Mouse (Mus musculus): ENCODE results near the gene Kcnq1.

Gene Kcnq1

GRCm38 (mm10) chr7:143181311-143181710 lies 75.1 kb downstream of the Kcnq1 start:
- no peak for DNase-seq (ENCODE audit: low read depth, low spot score)

GRCm38 (mm10) chr7:143185506-143185905 lies 79.3 kb downstream of the Kcnq1 start:
- no peak for DNase-seq (ENCODE audit: low read depth, low spot score)

- no peak for DNase-seq (ENCODE audit: low read depth, low spot score)
Observed at GRCm38 (mm10) chr7:143186378-143186777, 80.2 kb downstream of the Kcnq1 start.

- no peak for DNase-seq (ENCODE audit: low read depth, low spot score)
Observed at GRCm38 (mm10) chr7:143187181-143187580, 81.0 kb downstream of the Kcnq1 start.

- no peak for DNase-seq (ENCODE audit: low read depth, low spot score)
Observed at GRCm38 (mm10) chr7:143188589-143188988, 82.4 kb downstream of the Kcnq1 start.

- DNase-seq (ENCODE audit: low read depth, low spot score): no peak
Observed at GRCm38 (mm10) chr7:143189965-143190722, 84.0 kb downstream of the Kcnq1 start.

- no peak for DNase-seq (ENCODE audit: low read depth, low spot score)
Observed at GRCm38 (mm10) chr7:143190911-143191310, 84.7 kb downstream of the Kcnq1 start.

GRCm38 (mm10) chr7:143192392-143192791 lies 86.2 kb downstream of the Kcnq1 start:
- DNase-seq (ENCODE audit: low read depth, low spot score): no peak

- DNase-seq (ENCODE audit: low read depth, low spot score): no peak
Observed at GRCm38 (mm10) chr7:143194064-143194463, 87.9 kb downstream of the Kcnq1 start.

GRCm38 (mm10) chr7:143197951-143198440 lies 91.8 kb downstream of the Kcnq1 start:
- no peak for DNase-seq (ENCODE audit: low read depth, low spot score)

- no peak for DNase-seq (ENCODE audit: low read depth, low spot score)
Observed at GRCm38 (mm10) chr7:143198443-143198842, 92.3 kb downstream of the Kcnq1 start.

- DNase-seq (ENCODE audit: low read depth, low spot score): no peak
Observed at GRCm38 (mm10) chr7:143201255-143201654, 95.1 kb downstream of the Kcnq1 start.

- DNase-seq (ENCODE audit: low read depth, low spot score): no peak
Observed at GRCm38 (mm10) chr7:143203897-143204296, 97.7 kb downstream of the Kcnq1 start.

- DNase-seq (ENCODE audit: low read depth, low spot score): no peak
Observed at GRCm38 (mm10) chr7:143207044-143207443, 100.9 kb downstream of the Kcnq1 start.

GRCm38 (mm10) chr7:143210796-143211195 lies 104.6 kb downstream of the Kcnq1 start:
- no peak for DNase-seq (ENCODE audit: low read depth, low spot score)

- no peak for DNase-seq (ENCODE audit: low read depth, low spot score)
Observed at GRCm38 (mm10) chr7:143251206-143251605, 145.0 kb downstream of the Kcnq1 start.

GRCm38 (mm10) chr7:143253126-143253871 lies 147.1 kb downstream of the Kcnq1 start:
- no peak for DNase-seq (ENCODE audit: low read depth, low spot score)

GRCm38 (mm10) chr7:143254901-143255300 lies 148.7 kb downstream of the Kcnq1 start:
- DNase-seq (ENCODE audit: low read depth, low spot score): no peak

GRCm38 (mm10) chr7:143261246-143261645 lies 155.1 kb downstream of the Kcnq1 start:
- no peak for DNase-seq (ENCODE audit: low read depth, low spot score)

GRCm38 (mm10) chr7:143263557-143263956 lies 157.4 kb downstream of the Kcnq1 start:
- DNase-seq (ENCODE audit: low read depth, low spot score): no peak

- DNase-seq (ENCODE audit: low read depth, low spot score): no peak
Observed at GRCm38 (mm10) chr7:143263966-143264365, 157.8 kb downstream of the Kcnq1 start.

- no peak for DNase-seq (ENCODE audit: low read depth, low spot score)
Observed at GRCm38 (mm10) chr7:143265386-143265785, 159.2 kb downstream of the Kcnq1 start.
